Mouse (Mus musculus) left cerebral cortex, adult 2 months (tissue): ENCODE results near the gene Flnb. TPM values are rescaled to one million over a fixed set of nuclear protein-coding genes. Genes with fewer than 3 reads are reported as not detected.

Experiments
- DNase-seq, 2 experiments: peaks; one replicate each; pipeline ENCODE4 v3.0.0; 2021 to 2022; ENCODE audit warnings: low spot score in 2 of 2, mixed read lengths in 1 of 2; ENCODE audit errors: extremely low spot score in 1 of 2
- H3K27ac ChIP-seq: fragments of 200-600 bp; 2 replicates; pipeline ENCODE4 v1.8.1; 2022
- H3K4me3 ChIP-seq: fragments of 200-600 bp; 2 replicates; pipeline ENCODE4 v1.8.1; 2022
- CTCF ChIP-seq: fragments of 200-600 bp; IDR thresholded peaks from 2 replicates; pipeline ENCODE4 v1.8.1; 2022; ENCODE audit warnings: antibody characterized with exemption, mild to moderate bottlenecking, moderate library complexity
- intact Hi-C: fragments of 180-260 bp; cut with DNase I; formaldehyde crosslinking; loops from one replicate; pipeline ENCODE4 v1.15.1; 2025
- total RNA-seq, 2 experiments: library from RNA; stranded (reverse); gene quantifications; 2 replicates each; pipeline ENCODE4 v1.2.3; 2021

Flnb gene
- total RNA-seq, 2 experiments from 2014 or later: 66.0 to 68.6 TPM

DNA sequence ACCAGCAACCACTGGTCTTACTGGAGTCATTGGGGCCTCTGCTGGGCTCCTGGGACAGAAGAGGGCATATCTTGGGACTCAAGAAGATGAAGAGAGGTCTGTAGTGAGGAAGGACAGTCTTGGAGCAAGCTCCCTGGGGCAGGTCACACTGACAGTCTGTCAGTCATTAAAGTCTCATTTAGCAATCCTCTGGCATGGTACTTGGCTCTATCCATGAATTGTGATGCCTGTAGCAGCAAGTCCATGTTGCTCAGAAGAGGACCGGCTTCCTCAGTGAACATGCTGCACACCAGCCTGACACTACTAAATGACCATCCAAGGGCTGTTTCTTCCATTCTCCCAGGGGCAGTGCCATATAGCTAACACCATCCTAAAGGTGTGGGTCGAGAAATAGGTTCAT, 144.9 kb downstream of the Flnb start:
- Histone ChIP-seq H3K27ac (no peak overlapping the region), H3K4me3 (no peak overlapping the region)
- intact Hi-C loops: loop anchor here (5.0 kb wide), 2 partner anchors 120 to 200 kb away; partner anchors contain the start of gene Rpp14
- DNase-seq: no peak
- no peak for TF ChIP-seq CTCF

DNA sequence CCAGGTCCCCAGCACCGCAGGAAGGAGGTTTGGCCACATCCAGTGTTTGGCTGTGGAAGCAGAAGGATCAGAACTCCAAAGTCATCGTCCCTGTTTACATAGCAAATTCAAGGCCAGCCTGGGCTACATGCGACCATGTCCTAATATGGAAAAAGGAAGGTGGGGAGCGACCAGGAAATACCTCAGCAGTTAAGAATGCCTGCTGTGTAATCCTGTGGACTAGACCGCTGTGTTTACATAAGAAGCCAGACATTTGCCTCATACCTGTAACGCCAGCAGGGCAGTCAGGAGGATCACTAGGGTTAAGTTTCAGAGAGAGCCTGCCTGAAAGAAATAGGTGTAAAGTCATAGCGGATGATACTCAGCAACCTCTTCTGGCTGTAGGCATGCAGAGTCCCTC, 145.4 kb downstream of the Flnb start:
- no peak for DNase-seq
- Histone ChIP-seq H3K4me3 (no peak overlapping the region), H3K27ac (no peak overlapping the region)
- TF ChIP-seq CTCF: no peak
- intact Hi-C loops: loop anchor here (5.0 kb wide), 2 partner anchors 119 to 199 kb away; partner anchors contain the start of gene Rpp14

DNA sequence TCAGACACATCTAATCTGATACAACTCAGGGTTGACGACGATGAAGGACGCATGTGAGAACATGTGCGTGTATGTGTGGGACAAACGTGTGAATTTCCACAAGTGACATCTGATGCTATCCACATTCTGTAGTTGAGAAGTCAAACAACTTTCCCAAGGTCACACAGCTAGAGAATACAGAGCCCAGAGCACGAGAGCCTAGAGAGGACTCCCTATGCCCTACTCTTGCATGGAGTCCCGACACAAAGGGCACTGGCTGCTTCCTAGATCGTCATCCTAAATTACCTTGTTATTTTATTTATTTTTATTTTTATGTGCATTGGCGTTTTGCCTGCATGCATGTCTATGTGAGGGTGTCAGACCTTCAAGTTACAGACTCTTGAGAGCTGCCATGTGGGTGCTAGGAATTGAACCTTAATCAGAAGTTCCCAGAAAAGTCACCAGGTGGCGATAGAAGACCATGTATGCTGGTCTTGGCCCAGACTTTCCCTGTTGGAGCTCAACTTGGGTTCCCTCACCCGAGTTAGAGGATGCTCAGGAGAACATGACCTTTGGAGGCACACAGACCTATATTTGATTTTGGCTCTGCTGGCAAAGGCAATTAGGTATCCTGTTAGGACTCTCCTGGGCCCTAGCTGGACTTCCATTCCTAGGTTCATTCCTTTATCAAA, 146.6 kb downstream of the Flnb start:
- no peak overlapping the region for H3K27ac ChIP-seq
- TF ChIP-seq CTCF: peak; percentile 86
- DNase-seq: peak; percentile 68 to 72
- no peak overlapping the region for H3K4me3 ChIP-seq
- intact Hi-C loops: loop anchor here (2.0 to 5.0 kb wide), 3 partner anchors 80 to 198 kb away; partner anchors contain the start of gene Rpp14

DNA sequence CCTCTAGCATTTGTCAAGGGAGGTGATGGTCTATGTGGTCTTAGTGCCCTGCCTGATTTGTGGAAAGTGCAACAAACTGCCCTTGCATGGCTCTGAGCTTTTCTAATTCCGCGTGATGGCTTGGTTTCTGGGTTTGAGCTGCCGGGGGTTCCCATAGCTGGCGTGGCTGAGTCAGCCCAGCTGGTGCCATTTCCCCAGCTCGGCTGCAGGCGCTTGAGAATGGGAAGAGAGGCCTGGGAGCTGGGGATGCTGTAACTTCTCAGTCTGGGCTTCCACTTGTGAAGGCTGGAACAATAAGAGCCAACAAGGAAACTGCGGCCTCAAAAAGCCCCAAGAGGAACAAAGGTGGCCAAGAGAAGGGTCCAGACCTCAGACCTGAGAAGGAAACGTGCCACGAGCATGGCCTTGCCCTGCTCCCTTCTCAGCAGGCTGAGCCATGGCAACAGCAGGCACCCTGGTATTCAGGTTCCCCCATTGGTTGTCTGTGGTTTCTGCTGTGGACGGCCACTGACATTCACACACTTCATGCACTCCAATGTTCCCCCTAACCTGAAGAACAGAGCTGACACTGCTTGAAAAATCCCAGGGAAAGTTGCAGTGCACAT, 154.2 kb downstream of the Flnb start:
- no peak overlapping the region for H3K27ac ChIP-seq
- DNase-seq: no peak
- TF ChIP-seq CTCF: no peak
- intact Hi-C loops: no loop called here
- H3K4me3 ChIP-seq: no peak overlapping the region

DNA sequence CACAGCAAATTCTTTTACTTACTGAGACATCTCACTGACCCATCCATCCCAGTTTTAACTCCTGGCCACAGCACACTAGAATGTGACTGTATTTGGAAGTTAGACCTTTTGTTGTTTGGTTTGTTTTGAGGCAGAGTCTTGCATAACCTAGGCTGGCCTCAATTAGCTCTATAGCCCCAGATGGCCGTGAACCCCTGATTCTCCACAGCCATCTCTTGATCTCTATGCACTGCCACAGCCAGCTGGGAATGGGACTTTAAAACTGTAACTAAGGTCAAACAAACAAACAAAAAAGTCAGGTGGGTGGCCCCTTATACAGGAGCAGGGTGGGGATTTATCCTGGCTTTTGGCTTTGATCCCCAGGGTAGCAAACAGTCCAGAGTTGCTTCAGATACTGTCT, 156.9 kb downstream of the Flnb start:
- no peak for TF ChIP-seq CTCF
- Histone ChIP-seq H3K4me3 (no peak overlapping the region), H3K27ac (no peak overlapping the region)
- intact Hi-C loops: no loop called here
- no peak for DNase-seq

DNA sequence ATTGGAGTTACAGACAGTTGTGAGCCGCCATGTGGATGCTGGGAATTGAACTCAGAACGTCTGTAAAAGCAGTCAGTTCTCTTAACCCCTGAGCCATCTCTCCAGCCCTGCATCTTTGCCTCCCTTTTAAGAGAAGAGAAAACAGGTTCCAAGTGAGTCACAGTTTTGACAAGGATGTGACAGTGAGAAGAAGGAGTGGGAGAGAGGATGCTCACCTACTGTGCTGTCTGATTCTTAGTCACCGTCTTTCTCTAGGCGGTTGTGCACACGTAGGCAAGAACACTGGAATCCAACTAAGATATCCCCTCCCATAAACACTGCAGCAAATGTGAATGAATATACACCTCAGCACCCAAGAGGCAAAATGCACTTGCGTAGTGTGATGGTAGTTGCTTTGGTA, 157.4 kb downstream of the Flnb start:
- intact Hi-C loops: no loop called here
- TF ChIP-seq CTCF: no peak
- H3K27ac ChIP-seq: no peak overlapping the region
- DNase-seq: no peak
- no peak overlapping the region for H3K4me3 ChIP-seq

DNA sequence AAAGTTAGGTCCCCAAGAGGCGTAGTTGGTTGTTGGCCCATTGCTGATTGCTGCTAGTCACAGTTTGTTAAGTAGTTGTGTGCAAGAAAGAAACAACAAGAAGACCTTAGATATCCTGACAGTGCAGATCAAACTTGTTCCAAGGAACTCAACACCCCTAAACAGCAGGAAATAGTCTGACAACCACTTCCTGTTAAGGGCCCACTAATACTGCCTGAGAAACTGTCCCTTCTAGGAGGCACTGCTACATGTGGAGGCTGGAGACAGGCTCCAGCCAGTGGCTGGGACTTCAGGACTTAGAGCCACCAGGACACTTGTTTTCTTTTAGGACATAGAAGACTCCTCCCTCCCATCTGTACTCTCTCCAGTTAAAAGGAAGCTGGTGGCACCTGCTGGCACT, 159.7 kb downstream of the Flnb start:
- intact Hi-C loops: no loop called here
- Histone ChIP-seq H3K27ac (no peak overlapping the region), H3K4me3 (no peak overlapping the region)
- no peak for TF ChIP-seq CTCF
- DNase-seq: no peak

DNA sequence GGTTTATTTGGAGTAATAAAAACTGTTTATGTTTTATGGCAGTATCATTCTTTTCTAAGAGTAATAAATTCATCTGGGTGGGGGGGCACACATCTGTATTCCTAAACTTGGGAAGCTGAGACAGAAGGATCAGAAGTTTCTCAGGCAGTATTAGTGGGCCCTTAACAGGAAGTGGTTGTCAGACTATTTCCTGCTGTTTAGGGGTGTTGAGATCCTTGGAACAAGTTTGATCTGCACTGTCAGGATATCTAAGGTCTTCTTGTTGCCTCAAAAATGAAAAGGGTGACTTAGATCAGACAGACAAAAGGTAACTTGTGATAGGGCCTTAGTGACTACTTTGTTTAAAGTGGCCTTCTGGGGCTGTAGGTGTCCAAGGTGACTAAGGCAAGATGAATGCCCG, 160.4 kb downstream of the Flnb start:
- no peak for DNase-seq
- no peak overlapping the region for H3K4me3 ChIP-seq
- intact Hi-C loops: no loop called here
- no peak overlapping the region for H3K27ac ChIP-seq
- TF ChIP-seq CTCF: no peak

DNA sequence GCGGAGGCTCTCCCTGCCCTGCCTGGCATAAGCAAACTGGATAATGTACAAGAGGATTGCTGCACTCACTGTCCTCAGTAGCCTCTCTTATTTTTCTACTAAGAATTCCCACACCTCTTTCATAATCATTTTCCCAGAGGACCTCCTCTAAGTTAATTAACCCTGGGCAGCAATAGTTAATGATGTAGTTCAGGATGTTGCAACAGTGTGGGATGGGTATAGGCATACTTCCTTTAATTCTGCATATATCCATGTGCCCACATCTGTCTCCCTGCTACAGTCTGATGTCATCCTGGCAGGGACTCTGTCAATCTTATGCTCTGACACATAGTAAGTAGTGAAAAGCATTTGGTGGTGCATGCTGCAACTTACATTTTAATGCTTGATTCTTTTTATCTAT, 163.5 kb downstream of the Flnb start:
- Histone ChIP-seq H3K27ac (no peak overlapping the region), H3K4me3 (no peak overlapping the region)
- no peak for TF ChIP-seq CTCF
- intact Hi-C loops: no loop called here
- DNase-seq: no peak

DNA sequence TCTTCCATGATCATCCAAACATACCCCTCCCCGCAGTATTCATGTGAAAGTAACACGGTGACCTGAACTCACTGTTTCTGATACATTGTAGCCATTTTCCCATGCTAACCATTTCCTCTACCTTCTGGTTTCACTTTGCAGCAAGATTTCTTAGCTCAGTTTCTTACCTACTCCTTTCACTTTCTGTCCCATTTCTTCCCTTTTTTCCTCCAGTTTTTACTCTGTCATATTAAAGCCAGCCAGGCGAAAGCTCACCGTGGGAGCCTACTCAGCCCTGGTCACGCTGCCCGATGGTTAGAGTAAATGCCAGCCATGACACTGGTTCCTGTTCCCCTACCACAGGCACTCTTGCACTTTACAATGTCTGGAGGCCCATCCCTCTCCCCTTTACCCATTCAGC, 169.2 kb downstream of the Flnb start:
- DNase-seq: no peak
- no peak overlapping the region for H3K27ac ChIP-seq
- intact Hi-C loops: no loop called here
- no peak overlapping the region for H3K4me3 ChIP-seq
- TF ChIP-seq CTCF: no peak

DNA sequence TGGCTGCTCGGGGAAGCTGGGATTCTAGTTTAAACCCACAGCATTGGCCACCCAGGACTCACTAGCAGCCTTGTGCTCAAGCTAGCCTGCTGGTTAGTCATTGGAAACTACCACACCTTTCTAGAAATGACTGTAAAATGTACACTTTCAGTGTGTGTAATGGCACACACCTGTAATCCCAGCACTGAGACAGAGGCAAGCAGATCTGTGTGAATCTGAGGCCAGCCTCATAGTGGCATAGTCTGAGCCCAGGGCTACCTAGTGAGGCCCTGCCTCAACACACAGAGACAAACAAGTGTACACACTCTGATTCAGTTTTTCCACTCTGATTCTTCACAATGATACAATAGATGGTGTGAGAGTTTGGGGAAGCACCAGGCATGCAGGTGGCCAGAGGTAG, 171.6 kb downstream of the Flnb start:
- Histone ChIP-seq H3K4me3 (no peak overlapping the region), H3K27ac (no peak overlapping the region)
- intact Hi-C loops: no loop called here
- no peak for TF ChIP-seq CTCF
- DNase-seq: no peak

DNA sequence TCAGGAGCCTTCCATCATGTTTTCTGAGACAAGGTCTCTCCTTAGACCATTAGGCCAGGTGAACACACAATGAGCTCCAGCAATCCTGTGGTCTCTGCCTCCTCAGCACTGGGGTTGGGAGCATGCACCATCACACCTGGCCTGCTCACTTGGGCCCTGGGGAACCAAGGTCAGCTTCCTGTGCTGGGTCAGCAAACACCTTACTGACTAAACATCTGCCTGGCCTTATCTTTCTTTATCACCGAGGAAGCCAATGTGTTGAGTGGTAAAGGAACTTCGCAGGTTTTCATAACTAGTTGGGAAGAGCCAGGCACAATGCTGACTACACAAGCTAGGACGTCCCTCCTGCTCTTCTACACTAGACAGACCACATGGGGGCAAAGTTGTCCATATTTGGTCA, 172.2 kb downstream of the Flnb start:
- no peak overlapping the region for H3K4me3 ChIP-seq
- intact Hi-C loops: no loop called here
- DNase-seq: no peak
- no peak overlapping the region for H3K27ac ChIP-seq
- no peak for TF ChIP-seq CTCF
